Mouse (Mus musculus): Measurements from ENCODE around the gene Triap1. TPM values are rescaled to one million over a fixed set of nuclear protein-coding genes. Genes with fewer than 3 reads are reported as not detected.
"Not testable (repeated sequence)": the region's sequence is repeated elsewhere in the genome, so short reads cannot be mapped to it uniquely, and the experiment has no call there.

Gene Triap1
- polyA plus RNA-seq, 1 experiment, result 24.1 TPM

- DNase-seq (ENCODE audit: extremely low spot score in 1 of 2, low spot score in 1 of 2), result not testable (repeated sequence)
Measured at GRCm38 (mm10) chr5:115378882-115379281, 37.9 kb downstream of the Triap1 start.

DNA sequence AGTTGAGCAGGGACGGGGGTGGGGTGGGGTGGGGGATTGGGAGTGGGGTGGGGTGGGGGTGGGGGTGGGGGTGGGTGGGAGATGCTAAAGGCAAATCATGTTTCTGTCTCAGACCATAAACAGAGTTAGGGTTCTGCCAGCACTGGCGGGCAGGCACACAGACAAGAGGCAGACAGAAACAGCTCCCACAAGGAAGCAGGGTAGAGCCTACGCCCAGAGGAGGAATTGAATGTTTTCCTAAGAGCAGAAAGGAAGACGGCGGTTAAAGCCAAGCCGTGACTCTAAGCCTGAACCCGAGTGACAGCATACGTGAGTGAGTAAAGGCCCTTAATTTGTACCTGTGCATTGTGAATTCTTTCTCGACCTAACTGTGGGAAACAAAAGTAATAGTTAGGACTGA, 50.9 kb downstream of the Triap1 start:
- DNase-seq (ENCODE audit: extremely low spot score in 1 of 2, low spot score in 1 of 2), result peak in 1 of 2 experiments; percentile 7

DNA sequence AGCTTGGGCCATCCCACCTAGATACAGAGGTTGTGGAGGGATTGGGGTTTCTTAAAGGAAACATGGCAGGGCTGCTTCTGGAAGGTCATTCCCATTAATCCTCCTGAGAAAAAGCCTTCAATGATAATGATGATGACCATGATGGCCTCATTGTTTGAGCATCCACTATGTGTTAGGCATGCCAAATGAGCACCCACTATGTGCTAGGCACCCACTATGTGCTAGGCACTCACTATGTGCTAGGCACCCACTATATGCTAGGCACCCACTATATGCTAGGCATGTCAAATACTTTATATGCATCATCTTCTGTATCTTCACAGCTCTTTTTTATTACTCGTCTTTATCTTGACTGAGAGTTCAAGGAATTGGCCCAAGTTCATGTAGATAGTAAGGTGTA, 51.9 kb downstream of the Triap1 start:
- DNase-seq (ENCODE audit: extremely low spot score in 1 of 2, low spot score in 1 of 2), result no peak

Other genes with a start within 250 kb of the Triap1 start
- not detected in 2 replicates for gene Gm10401, start 242.9 kb upstream of the Triap1 start, polyA plus RNA-seq (2012; rRNA removed)
- 13.1 and 14.9 TPM in 2 replicates for gene Acads, start 221.9 kb upstream of the Triap1 start, polyA plus RNA-seq (2012; rRNA removed)
- gene Unc119b, start 206.2 kb upstream of the Triap1 start, polyA plus RNA-seq (2012; rRNA removed), result 27.9 and 28.9 TPM in 2 replicates
- gene Mlec, start 183.0 kb upstream of the Triap1 start, polyA plus RNA-seq (2012; rRNA removed), result 66.5 and 67.1 TPM in 2 replicates
- gene Cabp1, start 146.8 kb upstream of the Triap1 start, polyA plus RNA-seq (2012; rRNA removed), result 291 and 354 TPM in 2 replicates
- gene Pop5, start 105.4 kb upstream of the Triap1 start, polyA plus RNA-seq (2012; rRNA removed), result 129 and 134 TPM in 2 replicates
- gene Rnf10, start 68.3 kb upstream of the Triap1 start, polyA plus RNA-seq (2012; rRNA removed), result 177 and 178 TPM in 2 replicates
- gene Coq5, start 61.6 kb upstream of the Triap1 start, polyA plus RNA-seq (2012; rRNA removed), result 29.4 and 34.3 TPM in 2 replicates
- 637 and 750 TPM in 2 replicates for gene Dynll1, start 40.2 kb upstream of the Triap1 start, polyA plus RNA-seq (2012; rRNA removed)
- 67.9 and 79.2 TPM in 2 replicates for gene Srsf9, start 14.0 kb upstream of the Triap1 start, polyA plus RNA-seq (2012; rRNA removed)
- 32.8 and 33.0 TPM in 2 replicates for gene Gatc, start within 50 bp of the Triap1 start, polyA plus RNA-seq (2012; rRNA removed)
- gene Cox6a1, start 7.8 kb downstream of the Triap1 start, polyA plus RNA-seq (2012; rRNA removed), result 2,228 and 3,541 TPM in 2 replicates
- 58.3 and 61.5 TPM in 2 replicates for gene Msi1, start 88.4 kb downstream of the Triap1 start, polyA plus RNA-seq (2012; rRNA removed)
- not detected in 2 replicates for gene Pla2g1b, start 125.0 kb downstream of the Triap1 start, polyA plus RNA-seq (2012; rRNA removed)
- gene Sirt4, start 143.5 kb downstream of the Triap1 start, polyA plus RNA-seq (2012; rRNA removed), result 86.3 and 86.5 TPM in 2 replicates
- 35.3 and 36.9 TPM in 2 replicates for gene Pxn, start 165.5 kb downstream of the Triap1 start, polyA plus RNA-seq (2012; rRNA removed)
- gene Rplp0, start 218.2 kb downstream of the Triap1 start, polyA plus RNA-seq (2012; rRNA removed), result 543 and 568 TPM in 2 replicates
- 37.6 and 38.2 TPM in 2 replicates for gene Gcn1l1, start 224.0 kb downstream of the Triap1 start, polyA plus RNA-seq (2012; rRNA removed)